ENCODE assay signal across 7 mouse cellular contexts in the genomic region with DNA sequence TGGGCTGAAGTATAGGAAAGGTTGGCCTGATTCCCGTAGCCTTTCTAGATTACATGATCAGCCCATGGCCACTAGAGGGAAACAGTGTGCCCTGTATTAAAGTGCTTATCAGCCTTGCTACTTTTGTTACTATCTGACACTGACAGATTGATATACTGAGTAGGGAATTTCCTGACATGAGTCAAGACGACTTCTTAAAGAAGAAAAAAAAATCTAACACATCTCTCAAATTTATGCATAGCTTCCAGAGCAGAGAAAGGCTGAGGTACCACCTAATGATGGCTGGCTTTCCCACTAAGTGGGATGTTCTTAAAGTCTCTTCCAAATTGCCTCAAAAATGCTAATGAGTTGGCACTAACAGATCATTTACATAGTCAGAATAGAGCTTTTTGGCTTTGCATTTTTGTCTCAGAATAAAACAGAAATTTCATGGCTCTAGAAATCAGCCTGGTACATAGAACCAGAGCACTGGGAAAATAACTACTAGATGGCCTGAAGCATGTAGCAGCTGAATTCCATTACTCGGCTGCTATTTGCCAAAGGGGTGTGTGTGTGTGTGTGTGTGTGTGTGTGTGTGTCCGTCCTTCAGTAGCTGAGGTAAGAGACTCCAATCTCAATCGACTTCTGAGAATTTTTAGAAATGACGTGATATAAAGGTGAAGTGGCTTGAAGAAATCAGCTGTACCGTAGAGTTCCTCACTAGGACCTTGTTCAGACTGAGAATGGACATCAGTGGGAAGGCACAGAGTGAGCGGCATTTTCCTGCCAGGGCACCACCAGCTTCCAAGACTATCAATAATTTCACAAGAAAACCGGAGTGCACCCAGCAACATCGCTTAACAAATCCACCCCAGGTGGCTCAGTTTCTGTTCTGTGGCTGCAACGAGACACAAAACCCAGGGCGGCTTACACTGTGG.
DNase-seq lines count a peak whose midpoint lies in the region; ATAC-seq and TF ChIP-seq lines count a peak whose summit lies in the region.

No protein-coding gene starts in this region.

- peak; percentile 66 for TF ChIP-seq RAD21 in MEL (IDR thresholded peaks at IDR 0.05; ENCODE audit: low read depth, low read length)

- H3K9ac ChIP-seq in MEL (ENCODE audit: control insufficient read depth, low read depth, low read length, poor library complexity, severe bottlenecking), result no peak overlapping the region

- no peaks in the 10 kb centered on the region for H3K79me2 ChIP-seq in MEL (ENCODE audit: control insufficient read depth, insufficient read depth, low read length, poor library complexity)

- no peak overlapping the region for H3K4me3 ChIP-seq in layer of hippocampus, adult 2 months
- H3K4me3 ChIP-seq in MEL (ENCODE audit: control insufficient read depth in 1 of 2, insufficient read depth in 1 of 2, low read depth in 2 of 2, low read length in 2 of 2), result no peak overlapping the region

- H3K27ac ChIP-seq in layer of hippocampus, adult 2 months, result no peak overlapping the region
- H3K27ac ChIP-seq in MEL (ENCODE audit: control insufficient read depth, low read depth, low read length), result no peak overlapping the region

- TF ChIP-seq POLR2A in MEL (IDR thresholded peaks at IDR 0.05; ENCODE audit: control insufficient read depth in 1 of 2, insufficient read depth in 1 of 2, low read depth in 1 of 2, low read length in 2 of 2, poor library complexity in 1 of 2), result no peak

- no peaks in the 10 kb centered on the region for H3K36me3 ChIP-seq in MEL (ENCODE audit: control insufficient read depth in 1 of 2, insufficient read depth in 2 of 2, low read length in 2 of 2)

- peak; percentile 36 to 42; a peak in 2 of 4 replicates for TF ChIP-seq EP300 in MEL (IDR thresholded peaks at IDR 0.05; ENCODE audit: low read depth in 1 of 2, low read length in 2 of 2)

- peak; percentile 59 to 61 for DNase-seq in layer of hippocampus, adult 2 months (ENCODE audit: low spot score in 2 of 2)
- DNase-seq in layer of hippocampus, adult 9-10 months (ENCODE audit: low spot score), result no peak
- DNase-seq in MEL (ENCODE audit: low read depth, low spot score), result peak; percentile 66
- peak; percentile 60 for DNase-seq in brain, embryonic 18.5 days (ENCODE audit: low read depth, low spot score)
- DNase-seq in lung, postnatal 25 days (ENCODE audit: low spot score), result peak; percentile 36
- DNase-seq in thymus, postnatal 25 days, result peak; percentile 6

- peak; percentile 91 for TF ChIP-seq CTCF in layer of hippocampus, adult 2 months (conservative IDR thresholded peaks at IDR 0.05)
- peak; percentile 40 to 84 (median 80); a peak in 5 of 6 replicates for TF ChIP-seq CTCF in MEL (IDR thresholded peaks at IDR 0.05 in 2 of 3, conservative IDR thresholded peaks at IDR 0.05 in 1 of 3; ENCODE audit: control insufficient read depth in 1 of 3, insufficient read depth in 1 of 3, low read depth in 2 of 3, low read length in 3 of 3, poor library complexity in 1 of 3, severe bottlenecking in 1 of 3)

- no peaks in the 10 kb centered on the region for H3K9me3 ChIP-seq in MEL (replicated peaks; ENCODE audit: insufficient read depth, low read length)

- peaks cover under 1 to 8% of the 10 kb centered on the region in 2 experiments for H3K27me3 ChIP-seq in MEL (ENCODE audit: control insufficient read depth in 1 of 2, insufficient read depth in 2 of 2, low read length in 2 of 2)

- peak; percentile 56; the same call in 1 of the 2 replicates for ATAC-seq in granulocyte monocyte progenitor cell, adult 5-6 weeks (replicated peaks; ENCODE audit: poor library complexity, severe bottlenecking)

- no peaks in the 10 kb centered on the region for H3K4me1 ChIP-seq in MEL (ENCODE audit: control insufficient read depth in 1 of 2, insufficient read depth in 2 of 2, low read length in 2 of 2)

TF ChIP-seq in MEL, 35 proteins besides CTCF, POLR2A, EP300 and RAD21:
- TF ChIP-seq SMC3 (IDR thresholded peaks at IDR 0.05; ENCODE audit: low read depth, low read length), result peak; percentile 86
- TF ChIP-seq ZC3H11A (IDR thresholded peaks at IDR 0.05; ENCODE audit: low read depth, low read length), result peak; percentile 53
- peak; percentile 26; the same call in 1 of the 2 replicates for TF ChIP-seq TCF12 (IDR thresholded peaks at IDR 0.05; ENCODE audit: low read depth, low read length)
- TF ChIP-seq POLR2AphosphoS2 (IDR thresholded peaks at IDR 0.05; ENCODE audit: low read length), result no peak
- TF ChIP-seq GATA1 (IDR thresholded peaks at IDR 0.05; ENCODE audit: low read depth, low read length), result peak; percentile 88
